Mouse (Mus musculus) kidney, postnatal 14 days (tissue): ENCODE results near the gene Ggt7.
"Not testable (repeated sequence)": the region's sequence is repeated elsewhere in the genome, so short reads cannot be mapped to it uniquely, and the experiment has no call there.

Experiments used
- DNase-seq: peaks from one replicate; pipeline ENCODE4 v3.0.0; 2022; ENCODE audit warnings: mixed read lengths

Gene Ggt7

DNA sequence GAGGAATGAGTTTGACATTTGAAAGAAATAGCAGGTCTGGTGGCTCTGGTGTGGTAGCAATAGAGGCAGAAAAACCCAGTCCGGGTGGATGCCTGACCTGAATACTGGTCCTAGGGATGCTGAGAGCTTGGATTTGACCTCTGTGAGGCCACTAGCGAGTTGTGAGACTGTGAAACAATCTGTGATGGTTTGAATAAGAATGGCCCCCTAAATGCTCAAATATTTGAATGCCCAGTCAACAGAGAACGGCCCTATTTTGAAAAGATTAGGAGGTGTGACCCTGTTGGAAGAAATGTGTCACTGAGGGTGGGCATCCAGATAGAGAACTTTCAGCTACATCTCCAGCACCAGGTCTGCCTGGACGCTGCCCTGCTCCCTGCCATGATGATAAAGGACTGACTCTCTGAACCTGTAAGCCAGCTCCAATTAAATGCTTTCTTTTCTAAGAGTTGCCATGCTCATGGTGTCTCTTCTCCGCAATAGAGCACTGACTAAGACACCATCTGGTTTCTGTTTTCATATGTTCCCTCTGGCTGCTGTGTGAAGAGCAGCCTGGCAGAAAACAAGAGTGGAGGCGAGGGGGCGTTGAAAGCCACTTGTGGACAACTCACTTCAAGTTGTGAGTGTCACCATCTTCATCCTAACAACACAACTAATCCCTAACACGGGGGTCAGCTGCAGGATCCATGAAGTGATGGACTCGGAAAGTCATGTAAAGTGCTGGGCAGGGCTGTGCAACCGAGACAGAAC lies 10.1 kb downstream of the Ggt7 start:
- no peak for DNase-seq

DNA sequence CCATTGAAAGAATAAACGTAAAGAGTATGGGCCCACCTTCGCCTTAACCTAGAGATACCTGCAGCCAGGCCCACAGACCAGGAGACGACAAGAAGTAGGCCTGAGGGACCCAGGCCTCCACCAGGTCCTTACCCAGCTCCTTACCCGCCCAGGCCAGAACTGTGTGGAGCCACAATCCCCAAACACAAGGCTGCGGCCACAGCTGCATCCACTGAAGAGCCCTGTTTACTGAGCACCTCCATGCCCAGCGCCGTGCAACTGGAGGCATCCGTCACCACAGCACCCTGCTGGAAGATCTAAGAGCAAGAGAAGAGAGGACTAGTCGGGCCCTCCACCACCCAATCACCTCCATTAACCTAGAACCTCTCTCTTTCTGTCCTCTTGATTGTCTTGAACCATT lies 12.2 kb downstream of the Ggt7 start:
- DNase-seq = no peak

DNA sequence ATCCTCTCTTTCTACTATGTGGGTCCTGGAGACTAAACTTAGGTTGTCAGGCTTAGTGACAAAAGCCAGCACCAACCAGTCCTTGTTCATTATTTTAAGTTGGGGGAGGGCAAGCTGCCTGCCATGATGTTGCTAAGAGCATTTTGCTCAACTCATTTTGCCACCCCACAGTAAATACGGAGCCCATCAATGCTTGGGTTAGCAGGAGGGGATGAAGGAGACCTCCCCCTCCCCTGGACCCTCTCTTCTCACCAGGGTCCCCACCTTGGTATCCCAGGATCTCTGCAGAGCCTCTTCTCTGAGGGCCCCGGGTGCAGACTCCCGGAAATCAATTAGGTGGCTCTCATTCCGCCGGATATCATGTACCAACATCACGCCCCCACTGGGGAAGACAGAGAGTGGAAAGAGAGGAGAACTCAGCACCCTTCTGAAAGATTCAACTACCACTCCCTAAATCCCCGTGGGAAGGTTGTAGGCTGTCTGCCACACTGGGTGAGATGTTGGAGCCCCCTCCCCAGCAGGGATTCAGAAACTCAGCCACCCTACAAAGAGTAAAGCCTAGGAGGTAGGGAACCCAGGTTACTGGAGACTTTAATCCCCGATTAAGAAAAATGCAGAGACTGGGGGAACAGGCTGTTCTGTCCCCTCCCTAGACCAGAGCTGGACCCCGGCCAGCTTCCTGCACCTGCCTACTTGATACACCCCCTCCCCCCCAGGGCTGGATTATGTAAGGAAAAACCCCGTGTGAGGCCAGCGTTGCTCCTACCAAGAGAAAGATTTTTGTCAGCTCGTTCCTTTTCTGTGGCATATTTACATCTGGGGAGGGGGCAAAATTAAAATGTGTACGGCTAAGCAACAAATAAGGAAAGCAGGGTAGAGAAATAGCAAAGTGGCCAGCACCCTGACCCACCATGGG lies 13.3 kb downstream of the Ggt7 start:
- peak; percentile 40 for DNase-seq

DNA sequence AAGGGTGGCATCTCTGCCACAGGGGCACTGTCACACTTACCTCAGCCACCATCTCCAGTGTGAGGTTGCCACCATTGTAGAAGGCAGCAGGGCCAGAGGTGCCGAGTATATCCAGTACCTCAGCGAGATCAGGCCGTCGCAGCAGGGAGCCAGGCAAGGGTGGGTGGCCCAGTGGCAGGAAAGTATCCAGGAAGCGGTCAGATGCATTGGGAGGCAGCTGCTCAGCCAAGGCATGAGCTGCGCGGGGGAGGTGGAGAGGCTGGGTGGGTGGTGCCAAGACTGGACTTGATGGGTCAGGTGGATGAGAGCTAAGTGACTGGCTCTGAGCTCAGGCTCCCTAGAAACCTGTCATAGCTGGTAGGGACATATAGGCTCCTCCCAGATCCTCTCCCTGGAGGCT lies 15.4 kb downstream of the Ggt7 start:
- DNase-seq = no peak

DNA sequence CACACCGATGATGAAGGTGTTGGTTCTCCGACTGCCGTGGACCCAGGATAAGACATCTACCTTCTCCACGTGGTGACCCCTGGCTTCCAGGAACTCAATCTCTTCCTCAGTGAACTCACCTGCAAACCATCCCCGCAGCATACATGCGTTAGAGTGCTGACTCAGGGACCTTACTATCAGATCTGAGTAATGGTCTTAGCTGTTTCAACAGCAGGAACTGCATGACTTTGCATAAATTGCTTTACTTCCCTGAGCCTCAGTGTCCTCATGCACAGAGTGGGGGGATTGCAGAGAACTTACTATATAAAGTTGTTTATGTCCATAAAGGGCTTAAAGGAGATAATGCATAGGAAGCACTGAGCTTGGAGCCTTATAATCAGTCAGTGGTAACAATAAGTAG lies 27.0 kb downstream of the Ggt7 start:
- no peak for DNase-seq

DNA sequence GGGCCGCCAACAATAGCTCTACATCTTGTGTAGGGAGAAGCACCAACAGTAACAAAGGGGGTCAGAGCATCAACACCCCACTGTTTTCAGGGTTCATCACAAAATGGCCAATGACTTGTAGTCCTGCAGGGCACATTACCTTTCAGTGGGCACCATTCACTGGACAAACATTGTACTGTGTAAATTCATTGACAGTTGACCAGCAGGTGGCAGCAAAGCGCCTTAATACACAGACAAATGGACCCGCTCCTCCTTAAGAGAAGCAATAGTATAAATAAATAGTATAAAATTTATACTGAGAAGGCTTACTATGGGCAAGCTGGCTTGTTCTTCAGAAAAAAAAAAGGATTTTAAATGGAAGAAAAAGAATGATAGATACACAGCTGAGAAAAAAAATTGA lies 36.0 kb downstream of the Ggt7 start:
- DNase-seq = peak; percentile 75

DNA sequence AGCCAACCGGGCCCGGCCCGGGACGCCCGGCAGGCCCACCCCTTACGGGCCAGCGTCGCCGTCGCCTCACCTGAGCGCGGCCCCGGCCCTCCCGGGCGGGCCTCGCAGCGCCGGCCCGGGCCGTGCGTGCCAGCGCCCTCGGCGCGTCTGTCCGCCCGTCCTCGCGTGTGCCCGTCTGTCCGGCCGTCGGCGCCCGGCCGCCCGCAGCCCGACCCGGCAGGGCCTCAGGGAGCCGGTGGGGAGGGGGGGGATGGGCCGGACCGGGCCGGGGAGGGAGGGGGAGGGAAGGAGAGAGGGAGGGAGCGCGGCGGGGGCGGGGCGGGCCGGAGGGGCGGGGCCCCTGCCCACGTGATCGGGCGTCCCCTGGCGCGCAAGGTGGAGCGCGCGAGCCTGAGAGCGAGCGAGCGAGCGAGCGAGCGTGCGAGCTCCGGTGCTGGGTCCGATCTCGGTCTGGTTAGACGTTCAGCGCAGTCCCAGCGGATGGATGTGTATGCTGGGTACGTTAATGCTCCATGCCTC lies 44.4 kb downstream of the Ggt7 start, which contains the start of gene Ncoa6:
TSS of gene Ncoa6 (minus strand) at position 325 of the 519 bp plus-strand sequence.
- peak; percentile 87 for DNase-seq

DNA sequence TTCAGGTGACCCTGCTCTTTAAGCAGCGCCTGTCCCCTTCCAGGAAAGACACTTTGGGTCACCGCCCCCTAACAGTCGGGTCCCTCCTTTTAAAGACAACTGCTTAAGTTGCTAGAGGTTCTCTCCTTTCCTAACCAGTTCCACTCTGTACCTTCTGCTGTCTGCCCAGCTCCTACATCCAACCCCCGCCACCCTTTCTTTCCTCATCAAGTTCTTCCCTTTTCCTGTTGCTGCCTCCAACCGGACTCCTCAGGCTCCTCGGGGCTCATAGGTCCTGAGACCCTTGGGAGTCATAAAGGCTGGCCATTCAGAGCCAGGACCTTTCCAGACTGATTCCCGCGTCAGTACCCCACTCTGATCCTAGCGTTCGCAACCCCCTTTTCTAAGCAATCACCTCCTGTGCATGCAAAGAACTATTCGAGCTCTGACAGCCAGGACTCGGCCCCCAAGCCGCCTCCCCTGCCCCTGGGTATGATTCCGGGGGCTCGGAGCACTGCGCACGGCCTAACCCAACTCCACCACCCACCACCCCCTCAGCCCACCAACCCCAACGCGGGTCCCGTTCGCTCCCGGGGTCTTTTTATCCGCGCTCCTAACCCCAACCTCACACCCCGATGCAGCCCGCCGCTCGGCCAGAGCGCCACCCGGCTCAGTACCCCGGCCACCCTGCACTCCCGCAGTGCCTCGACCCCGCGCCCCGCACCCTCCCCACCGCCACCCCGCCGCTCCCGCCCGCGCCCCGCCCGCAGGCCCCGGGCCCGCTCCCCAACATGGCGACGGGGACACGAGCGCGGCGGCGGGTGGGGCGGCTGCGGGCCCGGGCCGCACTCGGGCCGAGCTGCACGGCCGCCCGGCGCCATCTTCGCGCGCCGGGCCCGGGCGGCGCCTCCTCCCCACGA lies 45.1 kb downstream of the Ggt7 start:
- DNase-seq = peak; percentile 62

DNA sequence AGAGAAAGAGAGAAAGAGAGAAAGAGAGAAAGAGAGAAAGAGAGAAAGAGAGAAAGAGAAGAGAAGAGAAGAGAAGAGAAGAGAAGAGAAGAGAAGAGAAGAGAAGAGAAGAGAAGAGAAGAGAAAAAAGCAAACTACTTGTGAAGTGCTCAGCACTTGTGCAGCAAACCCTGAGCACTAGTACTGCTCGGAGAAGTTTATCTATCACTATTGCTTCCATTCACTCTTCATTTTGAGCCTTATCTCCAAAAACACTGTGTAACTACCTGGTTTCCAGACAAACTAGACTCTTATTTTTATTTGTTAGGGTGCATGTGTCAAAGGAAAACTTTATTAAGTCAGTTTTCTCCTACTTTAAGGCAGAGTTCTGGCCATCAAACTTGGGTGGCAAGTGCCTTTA lies 51.2 kb downstream of the Ggt7 start:
- DNase-seq = no peak

DNA sequence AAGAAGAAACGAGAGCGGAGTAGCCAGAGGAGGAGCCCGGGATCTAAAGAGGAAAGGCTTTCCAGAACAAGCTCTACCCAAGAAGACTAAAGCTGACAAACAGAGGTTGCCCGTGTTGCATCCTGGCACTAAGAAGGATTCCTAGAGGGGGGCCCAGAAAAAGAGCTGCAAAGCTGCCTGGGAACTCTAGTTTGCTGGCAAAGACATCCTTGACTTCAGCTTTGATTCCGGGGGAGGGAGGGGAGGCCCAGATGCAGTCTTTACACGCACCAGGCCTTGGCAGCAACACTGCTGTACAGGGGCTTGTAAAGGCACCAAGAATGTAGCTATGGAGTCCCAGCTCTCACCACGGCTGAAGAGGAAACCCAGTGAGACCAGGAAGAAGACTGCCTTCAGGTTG lies 64.4 kb downstream of the Ggt7 start:
- no peak for DNase-seq

DNA sequence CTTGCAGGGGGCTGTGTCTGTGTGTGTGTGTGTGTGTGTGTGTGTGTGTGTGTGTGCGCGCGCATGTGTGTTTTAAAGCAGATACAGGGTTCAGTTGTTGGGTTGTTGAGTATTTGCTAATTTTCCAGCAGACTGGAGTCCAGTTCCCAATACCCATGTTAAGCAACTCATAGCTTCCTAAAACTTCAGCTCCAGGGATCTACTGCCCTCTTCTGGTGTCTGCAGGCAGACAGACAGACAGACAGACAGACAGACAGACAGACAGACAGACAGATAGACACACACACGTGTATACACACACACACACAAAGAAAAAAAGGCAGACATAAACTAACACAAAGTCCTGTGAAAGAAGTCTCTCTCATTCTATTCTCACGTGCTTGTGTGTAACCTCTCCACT lies 66.8 kb downstream of the Ggt7 start:
- DNase-seq = no peak

DNA sequence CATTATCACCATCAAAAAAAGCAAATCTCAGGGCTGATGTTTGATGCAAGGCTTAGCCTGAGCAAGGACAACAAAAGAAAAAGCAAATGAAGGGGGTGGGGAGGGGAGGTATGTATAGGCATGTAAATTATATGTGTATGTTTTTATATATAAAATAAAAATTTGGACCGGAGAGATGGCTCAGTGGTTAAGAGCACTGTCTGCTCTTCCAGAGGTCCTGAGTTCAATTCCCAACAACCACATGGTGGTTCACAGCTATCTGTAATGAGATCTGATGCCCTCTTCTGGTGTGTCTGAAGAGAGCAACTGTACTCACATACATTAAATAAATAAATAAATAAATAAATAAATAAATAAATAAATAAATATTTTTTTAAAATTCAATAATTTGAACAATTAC lies 70.1 kb downstream of the Ggt7 start:
- DNase-seq = not testable (repeated sequence)

DNA sequence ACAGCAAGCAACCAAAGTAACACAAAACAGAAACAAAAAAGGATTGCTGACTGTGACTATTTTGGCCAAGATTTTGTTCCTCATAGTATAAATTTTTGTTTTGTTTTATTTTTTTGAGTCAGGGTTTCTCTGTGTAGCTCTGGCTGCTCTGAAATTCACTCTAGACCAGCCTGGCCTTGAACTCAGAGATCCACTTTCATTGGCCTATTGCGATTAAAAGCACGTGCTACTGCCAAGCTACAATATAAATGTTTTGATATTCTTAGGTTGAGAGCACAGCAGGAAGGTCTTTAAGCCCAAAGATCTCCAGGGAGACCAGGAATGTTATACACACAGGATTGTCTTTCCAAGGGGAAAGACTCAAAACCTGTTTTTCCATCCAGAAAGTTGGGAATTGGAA lies 74.6 kb downstream of the Ggt7 start:
- DNase-seq = no peak

DNA sequence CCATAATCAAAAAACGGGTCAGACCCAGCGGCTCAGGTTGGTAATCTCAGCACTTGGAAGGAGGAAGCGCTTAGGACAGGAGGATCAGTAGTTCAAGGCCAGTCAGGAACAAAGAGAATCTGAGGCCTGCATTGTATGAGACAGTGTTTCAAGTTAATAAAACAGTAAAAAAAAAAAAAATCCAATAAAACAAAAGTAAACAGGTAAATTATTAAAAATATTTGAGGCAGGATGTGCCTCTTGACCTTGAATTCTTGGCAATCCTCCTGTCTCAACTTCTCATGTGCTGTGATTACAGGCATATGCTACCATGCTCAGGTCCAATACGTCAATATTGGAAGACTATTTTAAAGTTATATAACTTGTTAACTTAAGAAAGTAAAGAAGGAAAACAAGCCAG lies 75.1 kb downstream of the Ggt7 start:
- DNase-seq = no peak
